Mouse (Mus musculus) right cerebral cortex, postnatal 36 days (tissue): ENCODE measurements around the gene U2af1l4.

Source experiments
- DNase-seq, 2 experiments: peaks; one replicate each; pipeline ENCODE4 v3.0.0; 2022; ENCODE audit warnings: low spot score in 2 of 2, mixed read lengths in 1 of 2

Gene U2af1l4

GRCm38 (mm10) chr7:30610043-30610442 lies 46.9 kb downstream of the U2af1l4 start:
- DNase-seq, result no peak

DNA sequence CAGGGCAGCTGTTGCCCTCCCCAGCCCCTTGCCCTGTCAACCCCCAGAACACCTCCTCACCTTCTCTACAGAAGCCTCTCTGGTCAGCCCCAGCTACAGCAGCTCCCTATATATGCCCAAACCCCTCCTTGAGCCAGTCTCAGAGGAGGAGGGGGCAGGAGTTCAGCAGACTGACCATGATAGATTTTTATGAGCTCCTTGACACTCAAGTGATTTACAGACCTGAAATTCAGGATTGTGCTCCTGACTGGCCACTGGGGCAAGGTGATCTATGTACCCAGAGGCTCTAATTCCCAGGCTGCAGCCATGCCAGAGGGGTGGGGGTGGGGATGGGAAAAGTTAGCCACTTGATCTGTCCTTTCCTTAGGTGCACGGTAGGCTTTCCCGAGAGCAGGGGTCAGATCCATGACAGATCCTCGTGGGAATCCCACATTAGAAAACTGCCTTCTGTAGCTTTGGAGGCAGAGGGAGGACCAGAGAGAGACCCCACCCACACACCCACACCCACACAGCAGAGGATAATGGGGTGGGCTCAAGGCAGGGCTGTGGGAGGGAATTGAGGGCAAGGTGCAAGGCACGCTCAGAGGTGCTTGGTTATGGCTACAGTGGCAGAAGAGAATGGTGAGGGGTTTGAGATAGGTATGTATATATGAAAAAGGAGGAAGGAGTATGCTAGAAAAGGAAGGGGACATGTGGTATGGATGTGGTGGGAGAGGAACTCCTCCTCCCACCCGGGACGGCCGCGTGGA lies 49.7 kb downstream of the U2af1l4 start, which contains the start of gene Upk1a:
Gene Upk1a (minus strand): TSS at position 194 of the 749 bp plus-strand sequence.
- DNase-seq, result no peak

- no peak for DNase-seq
Observed at GRCm38 (mm10) chr7:30613529-30614112, 50.5 kb downstream of the U2af1l4 start.

DNA sequence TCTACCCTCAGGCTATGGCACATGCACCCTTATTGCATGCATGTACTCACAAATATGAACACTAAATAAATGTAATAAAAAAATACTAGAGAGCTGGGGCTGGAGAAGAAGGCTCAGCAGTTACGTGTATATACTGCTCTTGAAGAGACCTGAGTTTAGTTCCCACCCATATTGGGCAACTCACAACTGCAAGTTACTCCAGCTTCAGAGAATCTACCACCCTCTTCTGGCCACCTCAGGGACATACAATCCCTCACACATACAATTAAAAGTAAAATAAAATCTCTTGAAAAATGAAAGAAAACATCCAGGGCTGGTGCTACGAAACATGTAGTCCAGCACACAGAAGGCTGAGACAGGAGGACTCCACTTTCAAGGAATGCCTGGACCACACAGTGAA lies 51.4 kb downstream of the U2af1l4 start:
- DNase-seq, result no peak
